Mouse (Mus musculus): Measurements from ENCODE around the gene Cenpm.

GRCm38 (mm10) chr15:82235661-82236060 is 8.9 kb downstream of the Cenpm start:
- TF ChIP-seq MYOD1 (IDR thresholded peaks at IDR 0.05; ENCODE audit: control insufficient read depth, insufficient read length, low read depth) (no peak), USF1 (IDR thresholded peaks at IDR 0.05; ENCODE audit: low read depth) (no peak)
